7 mouse cellular contexts compared by ENCODE assay signal in the genomic region with DNA sequence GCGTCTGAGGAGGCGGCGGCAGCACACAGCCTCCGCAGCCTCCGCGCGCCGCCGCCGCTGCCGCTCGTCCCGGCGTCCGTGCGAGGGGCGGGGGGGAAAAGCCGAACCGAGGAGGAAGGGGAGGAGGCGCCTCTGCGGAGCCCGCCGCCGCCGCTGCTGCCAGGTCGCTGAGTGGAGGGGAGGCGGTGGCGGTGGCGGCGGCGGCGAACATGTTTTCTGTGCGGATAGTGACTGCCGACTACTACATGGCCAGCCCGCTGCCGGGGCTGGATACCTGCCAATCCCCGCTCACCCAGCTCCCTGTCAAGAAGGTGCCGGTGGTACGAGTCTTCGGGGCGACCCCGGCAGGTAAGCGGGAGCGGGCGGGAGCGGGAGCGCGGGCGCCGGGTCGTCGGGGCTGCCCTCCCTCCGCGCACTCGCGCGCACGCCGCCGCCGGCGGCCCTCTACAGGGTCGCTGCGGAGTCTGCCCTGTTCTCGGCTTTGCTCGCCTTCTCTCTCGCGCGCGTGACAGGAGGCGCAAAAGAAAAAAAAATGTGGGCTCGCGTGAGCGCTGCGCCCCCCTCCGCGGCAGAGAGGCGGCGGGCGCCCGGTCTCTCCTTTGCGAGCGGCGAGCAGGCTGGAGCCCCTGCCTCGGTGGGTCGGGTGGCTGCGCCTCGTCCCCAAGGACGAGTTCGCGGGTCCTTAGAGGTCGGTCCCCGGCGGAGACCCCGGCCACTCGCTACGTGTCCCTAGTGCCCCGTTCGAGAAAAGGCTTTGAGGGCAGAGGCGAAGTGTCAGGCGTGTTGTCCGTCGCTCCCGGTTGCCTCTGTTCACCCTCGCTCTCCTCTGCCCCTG. TPM values are rescaled to one million over a fixed set of nuclear protein-coding genes. Genes with fewer than 3 reads are reported as not detected.
DNase-seq lines count a peak whose midpoint lies in the region; ATAC-seq and TF ChIP-seq lines count a peak whose summit lies in the region.

No protein-coding gene starts in this region.

- WGBS in embryonic facial prominence, embryonic 12.5 days: 1% methylated on average over 75 of the region's 105 CpGs
- WGBS in kidney, adult 2 months: under 1% methylated on average over 100 of the region's 105 CpGs
- WGBS in limb, embryonic 13.5 days: under 1% methylated on average over 95 of the region's 105 CpGs
- WGBS in midbrain, embryonic 15.5 days: 1% methylated on average over 66 of the region's 105 CpGs
- WGBS in spleen, adult 2 months: under 1% methylated on average over 98 of the region's 105 CpGs

- H3K27ac ChIP-seq in embryonic facial prominence, embryonic 12.5 days: peak overlapping the region; percentile 100
- peak overlapping the region; percentile 91 for H3K27ac ChIP-seq in kidney, adult 2 months (ENCODE audit: insufficient read depth, low read depth, low read length)
- H3K27ac ChIP-seq in limb, embryonic 13.5 days: peak overlapping the region; percentile 99
- H3K27ac ChIP-seq in midbrain, embryonic 15.5 days: peak overlapping the region; percentile 100
- H3K27ac ChIP-seq in spleen, adult 2 months (ENCODE audit: insufficient read depth, low read length): peak overlapping the region; percentile 100

- peak; percentile 90 for DNase-seq in adrenal gland, postnatal 14 days
- peak; percentile 67 to 85 for DNase-seq in heart, adult 18-20 months
- DNase-seq in kidney, adult 2 months: peak; percentile 85
- DNase-seq in spleen, adult 2 months (ENCODE audit: low read depth in 1 of 2, low spot score in 2 of 2): peak; percentile 61 to 78

- ATAC-seq in embryonic facial prominence, embryonic 12.5 days (ENCODE audit: insufficient number of reproducible peaks, insufficient read depth, low FRiP score, low TSS enrichment): peak; percentile 62
- peak; percentile 48 for ATAC-seq in limb, embryonic 13.5 days (ENCODE audit: low FRiP score, low read depth)
- ATAC-seq in midbrain, embryonic 15.5 days (replicated peaks): peak; percentile 67

- H3K4me3 ChIP-seq in embryonic facial prominence, embryonic 12.5 days: peak overlapping the region; percentile 79
- peak overlapping the region; percentile 98 for H3K4me3 ChIP-seq in kidney, adult 2 months (ENCODE audit: insufficient read depth, low read depth, low read length)
- peak overlapping the region; percentile 89 for H3K4me3 ChIP-seq in limb, embryonic 13.5 days
- H3K4me3 ChIP-seq in midbrain, embryonic 15.5 days: peak overlapping the region; percentile 89
- peak overlapping the region; percentile 100 for H3K4me3 ChIP-seq in spleen, adult 2 months (ENCODE audit: extremely low read depth, insufficient read depth, insufficient read length)

- no peaks in the 10 kb centered on the region for H3K36me3 ChIP-seq in embryonic facial prominence, embryonic 12.5 days
- no peaks in the 10 kb centered on the region for H3K36me3 ChIP-seq in kidney, adult 2 months (ENCODE audit: control insufficient read depth, insufficient read depth, low read length)
- H3K36me3 ChIP-seq in limb, embryonic 13.5 days: no peaks in the 10 kb centered on the region
- H3K36me3 ChIP-seq in midbrain, embryonic 15.5 days (replicated peaks): no peaks in the 10 kb centered on the region
- H3K36me3 ChIP-seq in spleen, adult 2 months (ENCODE audit: control insufficient read depth, insufficient read depth, low read length): no peaks in the 10 kb centered on the region

- no peaks in the 10 kb centered on the region for H3K27me3 ChIP-seq in embryonic facial prominence, embryonic 12.5 days
- H3K27me3 ChIP-seq in kidney, adult 2 months (replicated peaks; ENCODE audit: control insufficient read depth, insufficient read depth, low read length): no peaks in the 10 kb centered on the region
- no peaks in the 10 kb centered on the region for H3K27me3 ChIP-seq in limb, embryonic 13.5 days
- H3K27me3 ChIP-seq in midbrain, embryonic 15.5 days (replicated peaks): no peaks in the 10 kb centered on the region
- H3K27me3 ChIP-seq in spleen, adult 2 months (ENCODE audit: control insufficient read depth, insufficient read depth, low read length): no peaks in the 10 kb centered on the region

- no peak for TF ChIP-seq POLR2A in kidney, adult 2 months (IDR thresholded peaks at IDR 0.05; ENCODE audit: low read depth, low read length)
- no peak for TF ChIP-seq POLR2A in spleen, adult 2 months (IDR thresholded peaks at IDR 0.05; ENCODE audit: low read depth, low read length)

- H3K9me3 ChIP-seq in embryonic facial prominence, embryonic 12.5 days: no peaks in the 10 kb centered on the region
- H3K9me3 ChIP-seq in limb, embryonic 13.5 days: no peaks in the 10 kb centered on the region
- H3K9me3 ChIP-seq in midbrain, embryonic 15.5 days: no peaks in the 10 kb centered on the region

- peak overlapping the region; percentile 91 for H3K9ac ChIP-seq in embryonic facial prominence, embryonic 12.5 days
- H3K9ac ChIP-seq in limb, embryonic 13.5 days: peak overlapping the region; percentile 92
- peak overlapping the region; percentile 96 for H3K9ac ChIP-seq in midbrain, embryonic 15.5 days

- H3K4me1 ChIP-seq in embryonic facial prominence, embryonic 12.5 days: peaks cover 10% of the 10 kb centered on the region
- no peaks in the 10 kb centered on the region; the same call in 1 of the 2 replicates for H3K4me1 ChIP-seq in kidney, adult 2 months (ENCODE audit: control insufficient read depth, insufficient read depth, low read length)
- peaks cover 21% of the 10 kb centered on the region for H3K4me1 ChIP-seq in limb, embryonic 13.5 days
- H3K4me1 ChIP-seq in midbrain, embryonic 15.5 days: peaks cover 18% of the 10 kb centered on the region
- H3K4me1 ChIP-seq in spleen, adult 2 months (ENCODE audit: control insufficient read depth, insufficient read depth, insufficient read length): peaks cover 2% of the 10 kb centered on the region; the same call in 1 of the 2 replicates

- peak; percentile 48; the same call in 1 of the 2 replicates for TF ChIP-seq CTCF in kidney, adult 2 months (conservative IDR thresholded peaks at IDR 0.05; ENCODE audit: insufficient read depth, insufficient read length, low read depth, low read length)
- peak; percentile 29; the same call in 1 of the 2 replicates for TF ChIP-seq CTCF in spleen, adult 2 months (IDR thresholded peaks at IDR 0.05; ENCODE audit: extremely low read depth, insufficient read depth, insufficient read length, insufficient replicate concordance)

- peak overlapping the region; percentile 60 for H3K4me2 ChIP-seq in embryonic facial prominence, embryonic 12.5 days (replicated peaks)
- H3K4me2 ChIP-seq in limb, embryonic 13.5 days (replicated peaks): peak overlapping the region; percentile 79
- peak overlapping the region; percentile 52 for H3K4me2 ChIP-seq in midbrain, embryonic 15.5 days

RNA-seq across cellular contexts. Expression of a gene that starts 0.6 kb away (rescaled TPM):
- total RNA-seq in adrenal gland, postnatal 14 days (2021): 26.9 and 34.8 TPM in 2 replicates
- polyA plus RNA-seq in embryonic facial prominence, embryonic 12.5 days (2016; fragmentation: Nextera tagmentation; extraction: Ambion mirVana): 21.5 and 21.7 TPM in 2 replicates
- total RNA-seq in heart, adult 18-20 months (2021): 1 to 10 TPM; 9.6 to 9.9 TPM
- polyA plus RNA-seq in kidney, adult 2 months (2012; rRNA removed): 8.7 and 11.8 TPM in 2 replicates
- 14.9 and 16.5 TPM in 2 replicates for polyA plus RNA-seq in limb, embryonic 13.5 days (2015; fragmentation: Nextera tagmentation; extraction: Ambion mirVana)
- 39.3 and 43.6 TPM in 2 replicates for polyA plus RNA-seq in midbrain, embryonic 15.5 days (2015; fragmentation: Nextera tagmentation; extraction: Ambion mirVana)
- polyA plus RNA-seq in spleen, adult 2 months (2012; rRNA removed): 7.7 and 8.4 TPM in 2 replicates

Comparison
In these comparisons a context has a peak if more than half of its experiments do, and no peak if none do; other contexts are left out.
1. Peak in every context shown above with its lines: DNase-seq, ATAC-seq, H3K4me3 ChIP-seq and H3K27ac ChIP-seq.